Mouse (Mus musculus) megakaryocyte, embryonic 14.5 days (primary cell): ENCODE data around the gene Zfp84.

Experiments used
- FLI1 ChIP-seq: IDR thresholded peaks from 2 replicates; pipeline ENCODE4 v1.6.1; 2012; ENCODE audit warnings: low read length, inconsistent platforms, mixed read lengths
- GATA1 ChIP-seq: IDR thresholded peaks from 3 replicates; pipeline ENCODE4 v1.6.1; 2012; ENCODE audit warnings: mixed read lengths, low read length, inconsistent platforms, borderline replicate concordance

- TF ChIP-seq GATA1, result no peak
- TF ChIP-seq FLI1, result no peak
Measured at GRCm38 (mm10) chr7:29764702-29765101, 3.6 kb upstream of the Zfp84 start.
